Mouse (Mus musculus) CH12.LX (cell line): ENCODE measurements around the gene Bhmt2.

Source experiments
- CTCF ChIP-seq, 2 experiments: IDR thresholded peaks in 1 of 2; conservative IDR thresholded peaks in 1 of 2; 2 replicates each; pipeline ENCODE4 v1.5.1; 2011 to 2012; ENCODE audit warnings: low read depth in 2 of 2, low read length in 2 of 2, improper control_type of control experiment in 1 of 2, inconsistent platforms in 1 of 2, mild to moderate bottlenecking in 1 of 2, moderate library complexity in 1 of 2
- ELF1 ChIP-seq: IDR thresholded peaks from 2 replicates; pipeline ENCODE4 v1.6.1; 2014; ENCODE audit warnings: low read depth, mild to moderate bottlenecking, inconsistent platforms, low read length, improper control_type of control experiment
- EP300 ChIP-seq: IDR thresholded peaks from 2 replicates; pipeline ENCODE4 v1.6.1; 2011; ENCODE audit warnings: low read length, improper control_type of control experiment
- KAT2A ChIP-seq: IDR thresholded peaks from 2 replicates; pipeline ENCODE4 v1.6.1; 2012; ENCODE audit warnings: low read length, improper control_type of control experiment, inconsistent platforms; ENCODE audit not compliant: insufficient replicate concordance
- MAZ ChIP-seq: IDR thresholded peaks from 2 replicates; pipeline ENCODE4 v1.6.1; 2012; ENCODE audit warnings: low read depth, mild to moderate bottlenecking, inconsistent platforms, low read length, improper control_type of control experiment, moderate library complexity
- POLR2A ChIP-seq: IDR thresholded peaks from 2 replicates; pipeline ENCODE4 v1.6.1; 2011; ENCODE audit warnings: low read depth, mild to moderate bottlenecking, improper control_type of control experiment, low read length
- POLR2AphosphoS2 ChIP-seq: IDR thresholded peaks from 2 replicates; pipeline ENCODE4 v1.6.1; 2011; ENCODE audit warnings: low read depth, low read length, improper control_type of control experiment
- TCF12 ChIP-seq: IDR thresholded peaks from 2 replicates; pipeline ENCODE4 v1.6.1; 2014; ENCODE audit warnings: low read depth, mild to moderate bottlenecking, inconsistent platforms, low read length, improper control_type of control experiment
- UBTF ChIP-seq: IDR thresholded peaks from 2 replicates; pipeline ENCODE4 v1.6.1; 2012; ENCODE audit warnings: low read depth, mild to moderate bottlenecking, inconsistent platforms, low read length, improper control_type of control experiment, moderate library complexity
- ZNF384 ChIP-seq: IDR thresholded peaks from 2 replicates; pipeline ENCODE4 v1.6.1; 2012; ENCODE audit warnings: low read depth, low read length, improper control_type of control experiment, inconsistent platforms

DNA sequence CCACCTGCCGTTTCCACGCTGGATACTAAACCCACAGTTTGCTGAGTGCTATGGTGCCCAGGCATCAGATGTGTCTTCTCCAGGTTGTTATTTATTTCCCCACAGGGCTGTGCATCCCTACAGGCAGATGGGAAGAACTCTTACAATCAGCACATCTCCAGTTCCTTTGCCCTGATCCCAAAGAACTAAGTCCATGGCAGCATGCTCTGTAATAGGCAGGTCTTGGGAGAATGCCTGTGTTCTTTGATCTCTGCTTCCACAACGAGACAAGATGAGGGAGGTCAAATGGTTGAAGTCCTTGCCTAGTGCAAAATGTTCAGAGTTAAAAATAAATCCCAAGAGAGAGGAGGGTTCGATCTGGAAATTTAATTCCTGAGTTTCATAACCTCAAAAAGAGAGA is 34.5 kb downstream of the Bhmt2 start:
- TF ChIP-seq CTCF (conservative IDR thresholded peaks at IDR 0.05 in 1 of 2, IDR thresholded peaks at IDR 0.05 in 1 of 2; ENCODE audit: low read depth in 2 of 2, low read length in 2 of 2) = no peak
- TF ChIP-seq POLR2AphosphoS2 = no peak
- no peak for TF ChIP-seq TCF12
- no peak for TF ChIP-seq EP300
- TF ChIP-seq ELF1 = no peak
- no peak for TF ChIP-seq POLR2A
- no peak for TF ChIP-seq KAT2A
- TF ChIP-seq UBTF = no peak
- no peak for TF ChIP-seq MAZ
- no peak for TF ChIP-seq ZNF384
